Mouse (Mus musculus): ENCODE results near the gene Amotl2. TPM values are rescaled to one million over a fixed set of nuclear protein-coding genes. Genes with fewer than 3 reads are reported as not detected.

Amotl2 gene
- polyA plus RNA-seq, 2 experiments = 52.7 to 58.9 TPM

DNA sequence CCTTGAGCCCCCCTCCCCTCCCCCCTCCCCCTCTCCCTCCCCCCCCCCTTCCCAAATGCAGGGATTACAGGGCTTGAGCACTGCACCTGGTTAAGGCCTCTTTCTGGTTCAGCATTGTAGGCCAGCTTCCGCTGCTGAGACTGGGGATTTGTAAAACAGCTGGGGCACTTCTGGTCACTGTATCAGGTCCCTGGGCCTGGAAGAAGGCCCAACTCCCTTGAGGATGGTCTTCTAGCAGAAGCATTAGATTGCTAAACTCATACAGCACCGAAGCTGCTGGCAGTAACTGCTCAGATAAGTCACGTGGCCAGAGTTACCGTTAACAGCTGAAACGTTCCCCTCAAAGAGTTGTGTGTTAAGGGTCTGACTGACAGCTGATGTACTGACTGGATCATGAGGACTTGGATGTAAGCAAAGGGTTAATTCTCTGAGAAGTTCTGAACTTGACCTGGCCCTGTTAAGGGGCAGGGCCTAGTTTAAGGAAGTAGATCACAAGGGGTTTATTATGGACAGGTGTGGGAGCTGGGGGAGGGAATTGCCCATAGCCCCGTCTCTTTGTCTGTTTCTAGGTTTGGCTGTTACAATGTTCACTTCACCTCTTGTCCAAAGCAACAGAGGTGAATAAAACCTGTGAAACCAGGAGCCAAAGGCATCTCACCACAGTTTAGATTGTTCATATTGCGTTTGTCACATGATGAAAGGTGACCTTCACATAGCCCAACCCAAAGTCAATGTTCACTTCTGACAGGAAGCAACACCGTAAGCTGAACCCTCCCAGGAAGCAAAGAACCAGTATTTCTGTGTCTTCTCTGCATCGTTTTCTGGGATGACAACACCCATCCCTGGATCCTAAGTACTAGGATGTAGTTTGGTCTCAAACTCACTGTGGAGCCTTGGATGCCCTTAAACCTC is 23.7 kb upstream of the Amotl2 start:
- Histone ChIP-seq H3K27me3 (ENCODE audit: control insufficient read depth, insufficient read depth, low read length) (no peaks in the 10 kb centered on the region), H3K4me1 (ENCODE audit: control insufficient read depth, insufficient read depth, low read length) (peaks cover 41% of the 10 kb centered on the region), H3K9ac (ENCODE audit: low read depth, low read length, severe bottlenecking) (no peak overlapping the region), H3K27ac (replicated peaks; ENCODE audit: low read depth, low read length) (peak overlapping the region; percentile 39; the same call in 1 of the 2 replicates), H3K9me3 (ENCODE audit: control insufficient read depth, low read length) (no peaks in the 10 kb centered on the region), H3K36me3 (ENCODE audit: control insufficient read depth, insufficient read depth, low read length) (no peaks in the 10 kb centered on the region), H3K4me2 (replicated peaks; ENCODE audit: low read depth, low read length, severe bottlenecking) (no peak overlapping the region), H3K4me3 (replicated peaks; ENCODE audit: low read length) (no peak overlapping the region)
- 33% methylated on average over 9 of the region's 9 CpGs for WGBS
- ATAC-seq (ENCODE audit: low FRiP score, low read depth) (peak; percentile 68; the same call in 1 of the 2 replicates), DNase-seq (ENCODE audit: low spot score) (peak; percentile 81)
- TF ChIP-seq POLR2A (IDR thresholded peaks at IDR 0.05; ENCODE audit: borderline replicate concordance, extremely low read depth, insufficient read depth, insufficient read length) = no peak

DNA sequence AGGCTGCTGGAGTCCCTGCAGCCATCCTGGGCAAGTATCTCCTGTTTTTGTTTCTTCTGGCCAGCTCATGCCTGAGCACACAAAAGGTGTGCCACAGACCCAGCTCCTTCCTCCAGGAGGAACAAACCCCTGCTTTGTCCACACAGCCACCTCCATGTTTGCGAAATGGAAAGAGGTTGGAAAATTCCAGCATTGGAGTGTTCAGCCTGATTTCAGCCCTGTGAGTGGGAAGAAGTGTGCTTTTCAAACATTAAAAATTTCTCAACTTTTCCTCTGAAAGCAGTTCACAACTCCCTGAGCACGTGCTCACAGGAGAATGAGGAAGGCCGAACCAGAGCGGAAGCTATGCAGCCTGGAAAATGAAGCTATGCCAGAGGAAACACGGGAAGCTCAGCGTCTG is 15.4 kb upstream of the Amotl2 start:
- H3K27ac ChIP-seq (replicated peaks; ENCODE audit: low read depth, low read length) = peak overlapping the region; percentile 73
- WGBS = 75% methylated on average over 6 of the region's 6 CpGs
- no peak for TF ChIP-seq POLR2A (IDR thresholded peaks at IDR 0.05; ENCODE audit: borderline replicate concordance, extremely low read depth, insufficient read depth, insufficient read length)
- no peak for DNase-seq (ENCODE audit: low spot score)
- H3K27me3 ChIP-seq (ENCODE audit: control insufficient read depth, insufficient read depth, low read length) = no peaks in the 10 kb centered on the region
- no peaks in the 10 kb centered on the region for H3K4me1 ChIP-seq (ENCODE audit: control insufficient read depth, insufficient read depth, low read length)
- ATAC-seq (ENCODE audit: low FRiP score, low read depth) = no peak
- no peak overlapping the region for H3K9ac ChIP-seq (ENCODE audit: low read depth, low read length, severe bottlenecking)
- H3K9me3 ChIP-seq (ENCODE audit: control insufficient read depth, low read length) = 0 out of 2 replicates have a peak, but pooled peaks cover 5% of the 10 kb centered on the region
- H3K4me3 ChIP-seq (replicated peaks; ENCODE audit: low read length) = no peak overlapping the region
- H3K36me3 ChIP-seq (ENCODE audit: control insufficient read depth, insufficient read depth, low read length) = no peaks in the 10 kb centered on the region
- no peak overlapping the region for H3K4me2 ChIP-seq (replicated peaks; ENCODE audit: low read depth, low read length, severe bottlenecking)

DNA sequence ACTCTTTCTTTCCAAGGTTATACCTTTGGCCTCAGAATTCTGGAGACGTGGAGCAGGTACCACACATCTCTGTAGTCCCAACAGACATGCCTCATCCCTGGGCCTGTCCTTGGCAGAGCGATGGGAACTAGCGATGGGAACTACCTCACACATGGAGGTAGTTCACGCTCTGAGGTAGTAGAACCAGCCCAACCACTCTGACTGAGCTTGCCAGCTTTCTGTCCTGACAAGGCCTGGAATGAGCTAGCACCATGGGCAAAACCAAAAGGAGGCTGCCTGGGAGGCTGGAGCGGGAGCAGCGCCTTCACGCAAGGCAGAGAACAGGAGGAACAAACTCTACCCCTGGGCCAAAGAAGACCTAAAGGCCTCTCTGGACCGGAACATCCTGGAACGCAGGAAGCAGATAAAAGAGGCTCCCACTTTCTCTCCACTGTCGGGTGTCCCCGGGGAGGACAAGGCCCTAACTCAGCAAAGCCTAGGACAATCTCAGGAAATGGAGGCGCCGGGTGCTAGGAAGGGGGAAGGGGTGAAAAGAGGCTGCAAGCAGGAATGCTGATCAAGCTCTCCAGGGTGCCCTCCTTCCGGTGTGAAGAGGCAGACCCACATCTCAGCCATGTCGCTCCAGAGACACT is 6.9 kb upstream of the Amotl2 start:
- no peak overlapping the region for H3K9ac ChIP-seq (ENCODE audit: low read depth, low read length, severe bottlenecking)
- no peaks in the 10 kb centered on the region for H3K36me3 ChIP-seq (ENCODE audit: control insufficient read depth, insufficient read depth, low read length)
- no peaks in the 10 kb centered on the region for H3K9me3 ChIP-seq (ENCODE audit: control insufficient read depth, low read length)
- peaks cover 14% of the 10 kb centered on the region for H3K4me1 ChIP-seq (ENCODE audit: control insufficient read depth, insufficient read depth, low read length)
- ATAC-seq (ENCODE audit: low FRiP score, low read depth) (no peak), DNase-seq (ENCODE audit: low spot score) (no peak)
- TF ChIP-seq POLR2A (IDR thresholded peaks at IDR 0.05; ENCODE audit: borderline replicate concordance, extremely low read depth, insufficient read depth, insufficient read length) = no peak
- 61% methylated on average over 15 of the region's 15 CpGs for WGBS
- H3K27ac ChIP-seq (replicated peaks; ENCODE audit: low read depth, low read length) = 0 out of 2 replicates have a peak overlapping the region, but pooled peaks have one; percentile 13
- H3K27me3 ChIP-seq (ENCODE audit: control insufficient read depth, insufficient read depth, low read length) = no peaks in the 10 kb centered on the region
- H3K4me3 ChIP-seq (replicated peaks; ENCODE audit: low read length) = no peak overlapping the region
- H3K4me2 ChIP-seq (replicated peaks; ENCODE audit: low read depth, low read length, severe bottlenecking) = no peak overlapping the region

DNA sequence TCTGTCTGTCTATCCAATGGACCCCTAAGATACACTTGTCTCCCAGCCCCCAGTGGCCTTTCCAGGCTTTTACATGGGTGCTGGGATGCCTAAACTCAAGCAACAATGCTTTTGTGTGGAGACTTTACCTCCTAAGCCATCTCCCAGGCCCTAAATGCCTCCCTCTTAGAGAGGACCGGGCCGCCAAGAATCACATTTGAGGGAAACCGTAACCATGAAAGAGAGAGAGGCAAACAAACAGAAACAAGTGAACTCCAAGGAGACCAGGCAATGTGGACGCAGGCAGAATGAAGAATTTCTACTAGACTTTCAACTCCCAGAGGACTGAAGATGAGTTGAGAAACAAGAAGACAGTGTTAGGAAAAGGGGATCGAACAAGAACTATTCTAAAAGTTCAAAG is 6.0 kb upstream of the Amotl2 start:
- no peak overlapping the region for H3K4me3 ChIP-seq (replicated peaks; ENCODE audit: low read length)
- no peaks in the 10 kb centered on the region for H3K36me3 ChIP-seq (ENCODE audit: control insufficient read depth, insufficient read depth, low read length)
- 70% methylated on average over 5 of the region's 5 CpGs for whole genome bisulfite sequencing
- TF ChIP-seq POLR2A (IDR thresholded peaks at IDR 0.05; ENCODE audit: borderline replicate concordance, extremely low read depth, insufficient read depth, insufficient read length) = no peak
- no peaks in the 10 kb centered on the region for H3K9me3 ChIP-seq (ENCODE audit: control insufficient read depth, low read length)
- H3K4me1 ChIP-seq (ENCODE audit: control insufficient read depth, insufficient read depth, low read length) = peaks cover 23% of the 10 kb centered on the region
- no peak for ATAC-seq (ENCODE audit: low FRiP score, low read depth)
- no peak overlapping the region for H3K9ac ChIP-seq (ENCODE audit: low read depth, low read length, severe bottlenecking)
- no peak overlapping the region for H3K4me2 ChIP-seq (replicated peaks; ENCODE audit: low read depth, low read length, severe bottlenecking)
- H3K27ac ChIP-seq (replicated peaks; ENCODE audit: low read depth, low read length) = no peak overlapping the region
- H3K27me3 ChIP-seq (ENCODE audit: control insufficient read depth, insufficient read depth, low read length) = no peaks in the 10 kb centered on the region
- DNase-seq (ENCODE audit: low spot score) = no peak

DNA sequence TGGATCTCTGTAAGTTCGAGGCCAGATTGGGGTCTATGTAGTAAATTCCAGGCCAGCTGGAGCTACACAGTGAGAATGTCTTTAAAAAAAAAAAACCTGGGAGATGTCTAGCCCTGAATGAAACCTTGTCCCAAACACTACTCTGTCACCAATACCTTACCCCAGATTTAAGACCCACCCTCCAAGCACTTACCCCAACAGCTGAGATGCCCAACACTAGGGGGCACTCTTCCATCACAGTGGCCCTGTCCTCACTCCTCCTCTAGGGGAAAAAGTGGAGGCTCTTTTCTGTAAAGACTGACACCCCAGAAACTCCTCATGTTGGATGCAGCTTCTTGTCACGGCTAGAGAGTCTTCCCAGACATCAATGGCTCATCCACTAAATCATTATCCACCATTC is 2.7 kb upstream of the Amotl2 start:
- Histone ChIP-seq H3K27me3 (ENCODE audit: control insufficient read depth, insufficient read depth, low read length) (no peaks in the 10 kb centered on the region), H3K4me2 (replicated peaks; ENCODE audit: low read depth, low read length, severe bottlenecking) (no peak overlapping the region), H3K4me1 (ENCODE audit: control insufficient read depth, insufficient read depth, low read length) (peaks cover 38% of the 10 kb centered on the region), H3K9ac (ENCODE audit: low read depth, low read length, severe bottlenecking) (no peak overlapping the region), H3K27ac (replicated peaks; ENCODE audit: low read depth, low read length) (no peak overlapping the region), H3K36me3 (ENCODE audit: control insufficient read depth, insufficient read depth, low read length) (no peaks in the 10 kb centered on the region), H3K4me3 (replicated peaks; ENCODE audit: low read length) (no peak overlapping the region), H3K9me3 (ENCODE audit: control insufficient read depth, low read length) (no peaks in the 10 kb centered on the region)
- DNase-seq (ENCODE audit: low spot score) = no peak
- no peak for ATAC-seq (ENCODE audit: low FRiP score, low read depth)
- 35% methylated on average over 2 of the region's 2 CpGs for WGBS
- TF ChIP-seq POLR2A (IDR thresholded peaks at IDR 0.05; ENCODE audit: borderline replicate concordance, extremely low read depth, insufficient read depth, insufficient read length) = no peak

Data from limb, embryonic 14.5 days (tissue).